Mouse (Mus musculus): ENCODE results near the gene Bak1. TPM values are rescaled to one million over a fixed set of nuclear protein-coding genes. Genes with fewer than 3 reads are reported as not detected.

Gene Bak1
- polyA plus RNA-seq, 1 experiment: not detected

- Histone ChIP-seq H3K4me3 (ENCODE audit: insufficient read depth, low read depth, low read length) (no peak overlapping the region), H3K4me1 (ENCODE audit: control insufficient read depth, insufficient read depth, low read length) (peaks cover 27% of the 10 kb centered on the region), H3K27ac (ENCODE audit: insufficient read depth, low read depth, low read length) (no peak overlapping the region)
- TF ChIP-seq CTCF (IDR thresholded peaks at IDR 0.05; ENCODE audit: insufficient read depth, low read depth, low read length): no peak
- TF ChIP-seq POLR2A (IDR thresholded peaks at IDR 0.05; ENCODE audit: insufficient read depth, low read depth, low read length): no peak
- 87% methylated on average over 14 of the region's 14 CpGs for WGBS
These were observed 7.7 kb downstream of the Bak1 start for GRCm38 (mm10) chr17:27021076-27021475.

DNA sequence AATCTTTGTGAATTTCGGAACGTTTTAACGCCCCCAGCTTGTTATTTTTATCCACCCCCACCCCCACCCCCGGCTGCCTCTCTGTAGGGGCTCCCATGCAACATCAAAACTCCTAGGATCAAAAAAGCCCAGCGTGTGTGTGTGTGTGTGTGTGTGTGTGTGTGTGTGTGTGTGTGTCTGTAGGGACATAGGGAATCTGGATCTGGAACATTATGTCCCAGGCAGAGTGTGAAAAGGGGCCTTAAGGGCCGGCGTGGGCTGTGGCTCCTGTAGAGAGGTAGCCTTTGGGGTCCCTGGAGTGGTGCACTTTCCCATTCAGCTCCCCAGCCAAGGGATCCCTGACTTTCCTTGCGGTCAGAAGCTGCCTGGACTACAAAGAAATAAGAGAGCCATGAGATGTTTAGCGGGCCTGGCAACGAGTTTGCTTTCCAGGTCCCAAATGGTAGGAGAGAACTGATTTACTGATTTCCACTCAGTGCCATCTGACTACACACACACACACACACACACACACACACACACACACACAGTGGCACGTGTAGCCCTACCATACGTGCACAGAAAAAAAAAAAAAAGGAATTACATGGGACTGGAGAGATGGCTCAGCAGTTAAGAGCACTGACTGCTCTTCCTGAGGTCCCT is 10.1 kb downstream of the Bak1 start:
- H3K27ac ChIP-seq (ENCODE audit: insufficient read depth, low read depth, low read length): peak overlapping the region; percentile 94
- 14% methylated on average over 12 of the region's 12 CpGs for WGBS
- TF ChIP-seq POLR2A (IDR thresholded peaks at IDR 0.05; ENCODE audit: insufficient read depth, low read depth, low read length): no peak
- TF ChIP-seq CTCF (IDR thresholded peaks at IDR 0.05; ENCODE audit: insufficient read depth, low read depth, low read length): no peak
- H3K4me3 ChIP-seq (ENCODE audit: insufficient read depth, low read depth, low read length): peak overlapping the region; percentile 56
- peaks cover 24% of the 10 kb centered on the region for H3K4me1 ChIP-seq (ENCODE audit: control insufficient read depth, insufficient read depth, low read length)

DNA sequence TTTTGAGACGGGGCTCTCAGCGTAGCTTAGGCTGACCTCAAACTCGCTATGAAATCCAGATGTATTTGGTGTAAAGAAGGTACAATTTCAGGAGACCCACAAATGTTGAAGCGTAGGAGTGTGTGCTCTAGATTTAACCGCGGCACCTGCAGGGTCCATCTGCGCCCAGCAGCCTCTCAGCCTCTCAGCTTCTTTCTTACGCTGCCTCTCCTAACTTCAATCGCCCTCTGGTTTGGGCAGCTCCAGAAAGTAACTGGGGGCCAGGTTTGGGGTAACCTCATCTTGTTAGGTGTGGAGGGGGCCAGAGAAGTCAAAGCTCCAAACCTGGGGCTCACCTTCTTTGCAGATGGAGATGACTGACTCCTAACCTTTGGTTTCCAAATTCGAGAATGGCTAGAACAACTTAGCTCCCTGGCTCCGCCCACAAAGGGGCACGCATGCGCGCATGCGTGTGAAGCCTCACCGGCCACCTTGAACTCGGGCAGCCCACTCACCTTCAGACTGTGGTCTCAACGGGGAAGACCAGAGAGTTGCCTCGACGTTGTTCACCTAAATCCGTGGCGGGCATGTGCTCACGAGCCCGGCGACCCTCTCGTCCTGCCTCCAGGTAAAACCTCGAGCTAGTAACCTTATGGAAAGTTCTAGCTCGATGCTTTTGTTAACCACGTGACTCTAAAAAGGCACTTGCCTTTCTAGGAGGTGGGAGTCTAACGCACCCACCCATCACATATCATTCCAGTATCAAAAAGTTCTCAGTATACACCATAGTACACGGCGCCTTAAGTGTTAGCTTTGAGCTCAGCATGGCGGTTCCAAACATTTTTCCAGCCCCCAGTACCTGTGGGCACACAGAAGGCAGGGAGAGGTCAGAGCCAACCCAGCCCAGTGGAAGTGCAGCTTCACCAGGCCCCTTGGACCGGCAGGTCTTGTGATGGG is 11.0 kb downstream of the Bak1 start:
- H3K4me3 ChIP-seq (ENCODE audit: insufficient read depth, low read depth, low read length): peak overlapping the region; percentile 56
- peaks cover 31% of the 10 kb centered on the region for H3K4me1 ChIP-seq (ENCODE audit: control insufficient read depth, insufficient read depth, low read length)
- TF ChIP-seq POLR2A (IDR thresholded peaks at IDR 0.05; ENCODE audit: insufficient read depth, low read depth, low read length): 0 out of 2 replicates have a peak, but pooled peaks have one; percentile 42
- TF ChIP-seq CTCF (IDR thresholded peaks at IDR 0.05; ENCODE audit: insufficient read depth, low read depth, low read length): no peak
- peak overlapping the region; percentile 94 for H3K27ac ChIP-seq (ENCODE audit: insufficient read depth, low read depth, low read length)
- 4% methylated on average over 34 of the region's 34 CpGs for WGBS

- H3K27ac ChIP-seq (ENCODE audit: insufficient read depth, low read depth, low read length): peak overlapping the region; percentile 98
- peak overlapping the region; percentile 9; the same call in 1 of the 2 replicates for H3K4me3 ChIP-seq (ENCODE audit: insufficient read depth, low read depth, low read length)
- TF ChIP-seq POLR2A (IDR thresholded peaks at IDR 0.05; ENCODE audit: insufficient read depth, low read depth, low read length) (no peak), CTCF (IDR thresholded peaks at IDR 0.05; ENCODE audit: insufficient read depth, low read depth, low read length) (no peak)
- WGBS: 19% methylated on average over 6 of the region's 6 CpGs
- peaks cover 33% of the 10 kb centered on the region for H3K4me1 ChIP-seq (ENCODE audit: control insufficient read depth, insufficient read depth, low read length)
These were observed 15.9 kb downstream of the Bak1 start for GRCm38 (mm10) chr17:27012909-27013308.

GRCm38 (mm10) chr17:27011998-27012672 is 16.7 kb downstream of the Bak1 start:
- Histone ChIP-seq H3K4me3 (ENCODE audit: insufficient read depth, low read depth, low read length) (peak overlapping the region; percentile 9), H3K4me1 (ENCODE audit: control insufficient read depth, insufficient read depth, low read length) (peaks cover 30% of the 10 kb centered on the region), H3K27ac (ENCODE audit: insufficient read depth, low read depth, low read length) (peak overlapping the region; percentile 98)
- 27% methylated on average over 14 of the region's 14 CpGs for WGBS
- TF ChIP-seq POLR2A (IDR thresholded peaks at IDR 0.05; ENCODE audit: insufficient read depth, low read depth, low read length) (no peak), CTCF (IDR thresholded peaks at IDR 0.05; ENCODE audit: insufficient read depth, low read depth, low read length) (no peak)

GRCm38 (mm10) chr17:27011167-27011566 is 17.6 kb downstream of the Bak1 start:
- no peak for TF ChIP-seq CTCF (IDR thresholded peaks at IDR 0.05; ENCODE audit: insufficient read depth, low read depth, low read length)
- Histone ChIP-seq H3K4me1 (ENCODE audit: control insufficient read depth, insufficient read depth, low read length) (peaks cover 30% of the 10 kb centered on the region), H3K4me3 (ENCODE audit: insufficient read depth, low read depth, low read length) (no peak overlapping the region), H3K27ac (ENCODE audit: insufficient read depth, low read depth, low read length) (peak overlapping the region; percentile 98; the same call in 1 of the 2 replicates)
- WGBS: 79% methylated on average over 10 of the region's 10 CpGs

- Histone ChIP-seq H3K4me1 (ENCODE audit: control insufficient read depth, insufficient read depth, low read length) (peaks cover 37% of the 10 kb centered on the region), H3K27ac (ENCODE audit: insufficient read depth, low read depth, low read length) (no peak overlapping the region), H3K4me3 (ENCODE audit: insufficient read depth, low read depth, low read length) (no peak overlapping the region)
- no peak for TF ChIP-seq CTCF (IDR thresholded peaks at IDR 0.05; ENCODE audit: insufficient read depth, low read depth, low read length)
- WGBS: 88% methylated on average over 2 of the region's 2 CpGs
These were observed 20.5 kb downstream of the Bak1 start for GRCm38 (mm10) chr17:27008277-27008676.

- Histone ChIP-seq H3K4me3 (ENCODE audit: insufficient read depth, low read depth, low read length) (no peak overlapping the region), H3K27ac (ENCODE audit: insufficient read depth, low read depth, low read length) (peak overlapping the region; percentile 23; the same call in 1 of the 2 replicates), H3K4me1 (ENCODE audit: control insufficient read depth, insufficient read depth, low read length) (peaks cover 21% of the 10 kb centered on the region)
- 37% methylated on average over 11 of the region's 11 CpGs for WGBS
- TF ChIP-seq CTCF (IDR thresholded peaks at IDR 0.05; ENCODE audit: insufficient read depth, low read depth, low read length) (no peak), POLR2A (IDR thresholded peaks at IDR 0.05; ENCODE audit: insufficient read depth, low read depth, low read length) (no peak)
These were observed 23.2 kb downstream of the Bak1 start for GRCm38 (mm10) chr17:27005644-27006043.
